Mouse (Mus musculus) midbrain, embryonic 16.5 days (tissue): ENCODE data around the gene Tbck. TPM values are rescaled to one million over a fixed set of nuclear protein-coding genes. Genes with fewer than 3 reads are reported as not detected.
A peak's percentile ranks its signal among the peaks of the same experiment; 100 is the strongest.

Experiments
- ATAC-seq: fragments of 200-750 bp; cut with Nextera tagmentation; 2 replicates; pipeline ENCODE4 v1.8.0; 2017; ENCODE audit warnings: moderate TSS enrichment
- H3K27ac ChIP-seq: fragments of 300-500 bp; sonication (generic); 2 replicates; pipeline ENCODE4 v1.5.1; 2014; ENCODE audit warnings: mild to moderate bottlenecking, low read length, mixed read lengths
- H3K27me3 ChIP-seq: fragments of 300-500 bp; sonication (generic); 2 replicates; pipeline ENCODE4 v1.6.1; 2014; ENCODE audit warnings: low read depth, low read length, mixed read lengths; ENCODE audit not compliant: control insufficient read depth, insufficient read depth
- H3K36me3 ChIP-seq: fragments of 300-500 bp; sonication (generic); 2 replicates; pipeline ENCODE4 v1.6.1; 2014; ENCODE audit warnings: mild to moderate bottlenecking, low read length, moderate library complexity, mixed read lengths; ENCODE audit not compliant: control insufficient read depth, insufficient read depth
- H3K4me1 ChIP-seq: fragments of 300-500 bp; sonication (generic); 2 replicates; pipeline ENCODE4 v1.6.1; 2014; ENCODE audit warnings: mild to moderate bottlenecking, low read length, mixed read lengths; ENCODE audit not compliant: control insufficient read depth, insufficient read depth
- H3K4me2 ChIP-seq: fragments of 300-500 bp; sonication (generic); 2 replicates; pipeline ENCODE4 v1.6.1; 2014; ENCODE audit warnings: mild to moderate bottlenecking, low read length, mixed read lengths
- H3K4me3 ChIP-seq: fragments of 300-500 bp; sonication (generic); 2 replicates; pipeline ENCODE4 v1.5.1; 2014; ENCODE audit warnings: low read depth, mild to moderate bottlenecking, low read length, moderate library complexity, mixed read lengths
- H3K9ac ChIP-seq: fragments of 300-500 bp; sonication (generic); 2 replicates; pipeline ENCODE4 v1.6.1; 2014; ENCODE audit warnings: low read depth, low read length, mixed read lengths
- H3K9me3 ChIP-seq: fragments of 300-500 bp; sonication (generic); replicated peaks from 2 replicates; pipeline ENCODE4 v1.6.1; 2014; ENCODE audit warnings: mild to moderate bottlenecking, low read length, mixed read lengths; ENCODE audit not compliant: control insufficient read depth, poor library complexity, severe bottlenecking
- WGBS: fragments of 180-500 bp; shearing (Covaris S2); extraction: QIAGEN DNeasy Blood & Tissue Kit; methylation state at CpG from one replicate; pipeline ENCODE4 v1.1.7; 2014; 5-methylcytosine and 5-hydroxymethylcytosine counted together
- polyA plus RNA-seq: library from polyadenylated mRNA; unstranded; fragments of >200 nt; fragmentation: Nextera tagmentation; extraction: Ambion mirVana; gene quantifications from 2 replicates; pipeline ENCODE4 v1.2.1, GENCODE M21; 2015

Tbck gene
- polyA plus RNA-seq, 1 experiment from 2014 or later = 33.6 TPM

- Histone ChIP-seq H3K9ac (no peak overlapping the region), H3K36me3 (peaks cover 5% of the 10 kb centered on the region; the same call in 1 of the 2 replicates), H3K9me3 (no peaks in the 10 kb centered on the region), H3K4me2 (no peak overlapping the region), H3K27me3 (no peaks in the 10 kb centered on the region), H3K4me3 (no peak overlapping the region), H3K4me1 (peaks cover 6% of the 10 kb centered on the region), H3K27ac (no peak overlapping the region)
- WGBS = 77% methylated on average over 2 of the region's 2 CpGs
- no peak for ATAC-seq
Observed at GRCm38 (mm10) chr3:132677494-132677893, 6.5 kb upstream of the Tbck start.

GRCm38 (mm10) chr3:132684231-132684928 lies 436 bp downstream of the Tbck start, which contains the start of gene Aimp1:
TSS of gene Aimp1 (minus strand) at chr3:132684370.
- no peaks in the 10 kb centered on the region for H3K9me3 ChIP-seq
- peak within 1 kb of the TSS; percentile 91 for H3K9ac ChIP-seq
- peak within 1 kb of the TSS; percentile 96 for H3K27ac ChIP-seq
- WGBS = 2% methylated on average over 25 of the region's 27 CpGs
- no peaks in the 10 kb centered on the region for H3K27me3 ChIP-seq
- no peak for ATAC-seq
- H3K4me3 ChIP-seq = peak within 1 kb of the TSS; percentile 86
- H3K4me2 ChIP-seq = peak within 1 kb of the TSS; percentile 91
- H3K4me1 ChIP-seq = peaks cover 24% of the 10 kb centered on the region
- H3K36me3 ChIP-seq = peaks cover 4% of the 10 kb centered on the region; the same call in 1 of the 2 replicates

- WGBS = 77% methylated on average over 3 of the region's 3 CpGs
- Histone ChIP-seq H3K36me3 (no peaks in the 10 kb centered on the region; the same call in 1 of the 2 replicates), H3K27me3 (no peaks in the 10 kb centered on the region), H3K9me3 (no peaks in the 10 kb centered on the region), H3K9ac (no peak overlapping the region), H3K27ac (no peak overlapping the region), H3K4me1 (no peaks in the 10 kb centered on the region), H3K4me2 (no peak overlapping the region), H3K4me3 (no peak overlapping the region)
- ATAC-seq = peak; percentile 71; the same call in 1 of the 2 replicates
Observed at GRCm38 (mm10) chr3:132701368-132701767, 17.4 kb downstream of the Tbck start.

DNA sequence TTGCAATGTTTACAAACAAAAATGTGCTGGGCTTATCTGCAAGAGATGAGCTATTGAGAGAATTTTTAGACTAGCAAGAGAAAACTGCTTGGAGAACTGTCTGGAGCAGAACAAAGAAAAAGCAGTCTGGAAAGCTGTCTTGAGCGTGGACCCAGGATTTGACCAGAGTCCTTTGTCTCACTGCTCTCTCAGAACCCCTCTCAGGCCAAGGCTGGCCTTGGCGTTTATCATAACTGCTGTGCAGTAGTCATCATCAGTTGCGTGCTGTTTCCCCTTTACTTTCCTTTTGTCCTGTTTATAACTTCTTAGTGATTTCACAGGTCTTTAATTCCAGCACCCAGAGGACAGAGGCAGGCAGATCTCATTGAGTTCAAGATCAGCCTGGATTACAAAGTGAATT lies 20.3 kb downstream of the Tbck start:
- no peak for ATAC-seq

GRCm38 (mm10) chr3:132706977-132707376 lies 23.0 kb downstream of the Tbck start:
- Histone ChIP-seq H3K4me2 (no peak overlapping the region), H3K9ac (no peak overlapping the region), H3K9me3 (no peaks in the 10 kb centered on the region), H3K36me3 (no peaks in the 10 kb centered on the region), H3K4me1 (no peaks in the 10 kb centered on the region), H3K4me3 (no peak overlapping the region), H3K27me3 (no peaks in the 10 kb centered on the region), H3K27ac (no peak overlapping the region)
- ATAC-seq = no peak
- WGBS = 81% methylated on average over 4 of the region's 4 CpGs

More for the DNA sequence above, 20.3 kb downstream of the Tbck start:
- no peak overlapping the region for H3K9ac ChIP-seq
- no peak overlapping the region for H3K4me2 ChIP-seq
- no peak overlapping the region for H3K4me3 ChIP-seq
- H3K36me3 ChIP-seq = no peaks in the 10 kb centered on the region; the same call in 1 of the 2 replicates
- H3K4me1 ChIP-seq = no peaks in the 10 kb centered on the region
- H3K27ac ChIP-seq = no peak overlapping the region
- H3K9me3 ChIP-seq = no peaks in the 10 kb centered on the region
- no peaks in the 10 kb centered on the region for H3K27me3 ChIP-seq
- WGBS = 76% methylated on average over 3 of the region's 3 CpGs

DNA sequence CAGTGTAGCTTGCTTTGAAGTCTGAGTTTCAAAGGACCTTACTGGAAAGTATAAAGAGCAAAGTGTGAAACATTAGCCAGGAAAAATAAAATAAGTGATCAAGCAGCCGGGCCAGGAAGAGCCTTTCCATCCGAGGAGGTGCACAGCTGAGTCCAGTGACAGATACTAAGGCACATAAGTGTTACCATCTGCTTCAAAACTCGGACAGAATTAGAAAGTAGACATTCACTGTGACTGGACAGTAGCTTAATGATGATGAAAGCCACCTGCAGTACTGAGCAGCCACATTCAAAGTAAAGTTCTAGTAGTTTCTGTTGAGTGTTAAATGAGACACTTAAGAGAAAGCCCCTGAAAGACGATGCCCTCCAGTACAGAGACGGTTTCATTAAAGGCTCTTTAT lies 30.0 kb downstream of the Tbck start:
- no peak overlapping the region for H3K4me2 ChIP-seq
- H3K27me3 ChIP-seq = no peaks in the 10 kb centered on the region
- H3K27ac ChIP-seq = no peak overlapping the region
- H3K4me3 ChIP-seq = no peak overlapping the region
- no peak for ATAC-seq
- peaks cover 2% of the 10 kb centered on the region; the same call in 1 of the 2 replicates for H3K36me3 ChIP-seq
- 89% methylated on average over 5 of the region's 5 CpGs for WGBS
- H3K9ac ChIP-seq = no peak overlapping the region
- H3K4me1 ChIP-seq = no peaks in the 10 kb centered on the region
- no peaks in the 10 kb centered on the region for H3K9me3 ChIP-seq

- Histone ChIP-seq H3K4me1 (no peaks in the 10 kb centered on the region), H3K9ac (no peak overlapping the region), H3K27ac (no peak overlapping the region), H3K4me3 (no peak overlapping the region), H3K4me2 (no peak overlapping the region), H3K9me3 (no peaks in the 10 kb centered on the region), H3K27me3 (no peaks in the 10 kb centered on the region), H3K36me3 (peaks cover 7% of the 10 kb centered on the region)
- 96% methylated on average over 4 of the region's 4 CpGs for WGBS
- no peak for ATAC-seq
Observed at GRCm38 (mm10) chr3:132717316-132717715, 33.4 kb downstream of the Tbck start.

DNA sequence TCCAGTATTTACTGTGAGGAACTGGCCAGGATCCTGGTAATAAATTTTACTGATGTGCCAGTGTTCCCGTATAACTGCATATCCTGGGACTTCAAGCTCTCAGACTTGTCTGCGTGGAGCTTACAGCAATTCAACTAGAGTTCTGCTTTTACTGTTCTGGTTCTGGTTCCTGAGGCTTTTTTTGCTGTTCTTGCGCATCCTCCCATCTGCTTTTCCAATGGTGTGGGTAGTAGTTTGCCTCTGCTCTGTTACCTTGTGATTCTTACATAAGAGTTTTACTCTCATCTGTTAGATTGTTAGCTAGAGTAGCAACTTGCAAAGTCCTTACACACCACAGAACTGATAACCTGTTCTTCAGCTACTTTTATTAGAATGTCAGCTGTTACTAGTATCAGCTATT lies 40.4 kb downstream of the Tbck start:
- H3K4me3 ChIP-seq = no peak overlapping the region
- no peak overlapping the region for H3K4me2 ChIP-seq
- no peaks in the 10 kb centered on the region for H3K4me1 ChIP-seq
- H3K27ac ChIP-seq = no peak overlapping the region
- no peak overlapping the region for H3K9ac ChIP-seq
- H3K27me3 ChIP-seq = no peaks in the 10 kb centered on the region
- peaks cover 7% of the 10 kb centered on the region for H3K36me3 ChIP-seq
- 97% methylated on average over 3 of the region's 3 CpGs for WGBS
- H3K9me3 ChIP-seq = no peaks in the 10 kb centered on the region
- no peak for ATAC-seq

GRCm38 (mm10) chr3:132744287-132745146 lies 60.6 kb downstream of the Tbck start:
- Histone ChIP-seq H3K9ac (no peak overlapping the region), H3K4me2 (no peak overlapping the region), H3K27ac (peak overlapping the region; percentile 55; the same call in 1 of the 2 replicates), H3K4me1 (0 out of 2 replicates have a peak, but pooled peaks cover 2% of the 10 kb centered on the region), H3K9me3 (no peaks in the 10 kb centered on the region), H3K4me3 (no peak overlapping the region), H3K27me3 (no peaks in the 10 kb centered on the region), H3K36me3 (no peaks in the 10 kb centered on the region)
- peak; percentile 81 for ATAC-seq
- 21% methylated on average over 10 of the region's 10 CpGs for WGBS
